Mouse (Mus musculus) liver, adult 2 months (tissue): Measurements from ENCODE around the gene 4931414P19Rik.

Experiments used
- CTCF ChIP-seq: fragments of 200-500 bp; IDR thresholded peaks from 2 replicates; pipeline ENCODE4 v1.5.1; 2011; ENCODE audit warnings: low read depth, low read length, control low read depth
- POLR2A ChIP-seq: fragments of 200-500 bp; IDR thresholded peaks from 2 replicates; pipeline ENCODE4 v1.6.1; 2011; ENCODE audit warnings: low read length, control low read depth; ENCODE audit not compliant: insufficient read depth; ENCODE audit errors: extremely low read depth

DNA sequence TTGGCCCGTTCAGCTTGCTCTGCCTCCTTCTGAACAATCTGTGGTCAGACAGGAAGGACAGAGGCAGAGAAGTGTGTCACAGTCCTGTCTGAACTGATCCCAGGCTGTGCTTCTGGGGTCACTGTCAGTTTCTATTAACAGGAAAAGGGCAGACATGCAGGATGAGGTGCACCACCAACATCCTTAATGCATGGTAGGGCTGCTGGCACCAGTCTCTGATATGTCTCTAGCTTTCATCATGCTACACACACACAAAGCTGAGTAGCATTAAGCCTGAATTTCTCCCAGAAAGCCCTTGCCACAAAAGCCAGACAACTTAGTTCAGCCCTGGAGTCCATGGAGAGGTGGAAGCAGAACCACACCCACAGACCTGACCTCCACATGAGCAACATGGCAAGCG, 37.2 kb upstream of the 4931414P19Rik start:
- TF ChIP-seq CTCF, result no peak
- TF ChIP-seq POLR2A, result no peak
